Mouse (Mus musculus) hindbrain, embryonic 15.5 days (tissue): ENCODE measurements at regions not wholly inside any gene's neighbourhood (a gene's known extent, or its start where the extent isn't known, plus 50 kb on each side); places are given as distances from the start of the nearest gene placed in this dataset.

Experiments used
- ATAC-seq: fragments of 200-750 bp; cut with Nextera tagmentation; 2 replicates; pipeline ENCODE4 v1.8.0; 2017; ENCODE audit warnings: low read depth, moderate number of reproducible peaks, moderate TSS enrichment; ENCODE audit not compliant: low FRiP score
- H3K27ac ChIP-seq: fragments of 300-500 bp; sonication (generic); replicated peaks from 2 replicates; pipeline ENCODE4 v1.5.1; 2015; ENCODE audit warnings: mild to moderate bottlenecking, inconsistent platforms
- H3K27me3 ChIP-seq: fragments of 300-500 bp; sonication (generic); 2 replicates; pipeline ENCODE4 v1.6.1; 2015; ENCODE audit warnings: control low read depth, inconsistent platforms
- H3K36me3 ChIP-seq: fragments of 300-500 bp; sonication (generic); 2 replicates; pipeline ENCODE4 v1.6.1; 2015; ENCODE audit warnings: control low read depth, inconsistent platforms
- H3K4me1 ChIP-seq: fragments of 300-500 bp; sonication (generic); replicated peaks from 2 replicates; pipeline ENCODE4 v1.6.1; 2015; ENCODE audit warnings: control low read depth, inconsistent platforms
- H3K4me2 ChIP-seq: fragments of 300-500 bp; sonication (generic); 2 replicates; pipeline ENCODE4 v1.6.1; 2015; ENCODE audit warnings: moderate library complexity, mild to moderate bottlenecking, inconsistent platforms
- H3K4me3 ChIP-seq: fragments of 300-500 bp; sonication (generic); 2 replicates; pipeline ENCODE4 v1.5.1; 2015; ENCODE audit warnings: mild to moderate bottlenecking, inconsistent platforms
- H3K9ac ChIP-seq: fragments of 300-500 bp; sonication (generic); 2 replicates; pipeline ENCODE4 v1.6.1; 2015; ENCODE audit warnings: inconsistent platforms
- H3K9me3 ChIP-seq: fragments of 300-500 bp; sonication (generic); 2 replicates; pipeline ENCODE4 v1.6.1; 2016; ENCODE audit warnings: control low read depth, inconsistent platforms
- WGBS: fragments of 180-500 bp; shearing (Covaris S2); methylation state at CpG from one replicate; pipeline ENCODE4 v1.1.7; 2015; 5-methylcytosine and 5-hydroxymethylcytosine counted together

DNA sequence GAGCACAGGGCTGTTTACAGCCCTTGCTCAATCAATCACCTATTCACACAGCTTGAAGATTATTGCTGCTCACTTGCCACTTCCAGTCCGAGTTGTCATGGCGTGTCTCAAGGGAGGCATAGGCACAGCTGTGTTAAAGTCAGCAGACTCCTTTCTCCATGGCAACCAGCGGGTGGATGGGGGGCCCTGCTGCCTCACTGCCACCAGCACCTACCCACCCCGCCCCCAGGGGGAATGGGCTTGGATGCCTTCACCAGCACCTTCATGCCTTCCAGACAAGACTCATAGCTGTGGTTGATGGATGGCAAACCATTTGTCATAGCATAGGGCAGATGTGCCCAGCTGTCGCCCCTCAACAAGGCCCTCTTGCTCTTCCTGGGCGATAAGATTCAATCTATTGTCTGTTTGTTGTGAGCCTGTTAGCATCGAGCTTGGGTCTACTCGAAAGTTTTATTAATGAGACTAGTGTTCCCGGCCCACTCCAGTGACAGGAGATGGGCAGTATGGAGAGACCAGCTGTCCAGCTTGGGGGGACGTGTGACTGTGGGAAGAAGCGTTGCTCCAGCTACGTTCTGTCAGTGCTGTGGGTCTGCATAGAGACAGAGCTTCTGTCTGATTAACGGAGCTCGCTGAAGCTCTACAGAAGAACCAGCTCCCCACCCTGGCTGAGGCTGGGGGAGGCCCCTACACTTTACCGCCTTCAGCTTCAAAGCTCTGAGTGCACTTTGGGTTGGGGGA is 475.7 kb upstream of the Kcnab2 start:
- peak; percentile 65 for ATAC-seq
- H3K36me3 ChIP-seq, result no peaks in the 10 kb centered on the region
- H3K9ac ChIP-seq, result no peak overlapping the region
- H3K4me2 ChIP-seq, result no peak overlapping the region; the same call in 1 of the 2 replicates
- H3K4me1 ChIP-seq, result peaks cover 21% of the 10 kb centered on the region
- 28% methylated on average over 15 of the region's 15 CpGs for WGBS
- peak overlapping the region; percentile 38; the same call in 1 of the 2 replicates for H3K27ac ChIP-seq
- H3K27me3 ChIP-seq, result no peaks in the 10 kb centered on the region
- H3K9me3 ChIP-seq, result no peaks in the 10 kb centered on the region
- H3K4me3 ChIP-seq, result no peak overlapping the region

DNA sequence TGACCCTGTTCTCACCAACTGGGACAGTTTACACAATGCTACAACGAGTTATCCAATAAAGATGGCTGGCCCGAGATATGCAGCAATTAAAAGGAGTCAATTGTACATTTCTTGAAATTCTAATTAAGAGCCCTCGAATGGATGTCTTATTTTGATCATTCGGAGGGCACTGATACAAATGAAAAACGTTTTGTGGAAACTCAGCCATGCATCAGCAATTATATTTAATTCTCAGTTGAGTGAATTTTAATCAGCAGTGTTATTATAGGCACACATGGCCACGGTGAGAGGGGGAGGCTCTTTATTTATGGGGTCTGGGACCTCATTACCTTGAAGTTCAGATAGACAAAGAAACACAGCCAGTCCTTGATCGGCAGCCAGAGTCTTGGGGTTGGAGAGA is 471.3 kb upstream of the Kcnab2 start:
- no peak overlapping the region for H3K9ac ChIP-seq
- no peak overlapping the region for H3K4me3 ChIP-seq
- H3K27me3 ChIP-seq, result no peaks in the 10 kb centered on the region
- no peak overlapping the region for H3K27ac ChIP-seq
- no peak overlapping the region for H3K4me2 ChIP-seq
- ATAC-seq, result no peak
- no peaks in the 10 kb centered on the region for H3K36me3 ChIP-seq
- H3K4me1 ChIP-seq, result peaks cover 16% of the 10 kb centered on the region
- H3K9me3 ChIP-seq, result no peaks in the 10 kb centered on the region
- 52% methylated on average over 7 of the region's 7 CpGs for WGBS

GRCm38 (mm10) chr4:152941159-152941558 is 463.5 kb upstream of the Kcnab2 start:
- Histone ChIP-seq H3K4me2 (no peak overlapping the region), H3K27ac (no peak overlapping the region), H3K9me3 (no peaks in the 10 kb centered on the region), H3K36me3 (no peaks in the 10 kb centered on the region), H3K4me1 (no peaks in the 10 kb centered on the region), H3K4me3 (no peak overlapping the region), H3K9ac (no peak overlapping the region), H3K27me3 (no peaks in the 10 kb centered on the region)
- no peak for ATAC-seq
- 87% methylated on average over 8 of the region's 8 CpGs for WGBS

DNA sequence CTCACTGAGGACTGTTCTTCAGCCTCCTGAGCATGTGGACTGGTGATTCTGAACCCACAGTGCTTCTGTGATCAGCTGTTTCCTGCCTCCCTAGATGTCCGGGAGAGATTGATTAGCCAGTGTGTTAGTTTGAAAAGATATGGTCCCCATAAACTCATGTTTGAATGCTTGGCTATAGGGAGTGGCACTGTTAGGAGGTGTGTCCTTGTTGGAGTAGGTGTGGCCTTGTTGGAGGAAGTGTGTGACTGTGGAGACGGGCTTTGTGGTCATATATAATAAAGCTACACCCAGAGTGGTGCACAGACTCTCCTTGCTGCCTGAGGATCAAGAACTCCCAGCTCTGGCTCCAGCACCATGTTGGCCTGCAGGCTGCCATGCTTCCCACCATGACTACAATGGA is 458.9 kb upstream of the Kcnab2 start:
- Histone ChIP-seq H3K4me1 (no peaks in the 10 kb centered on the region), H3K27ac (no peak overlapping the region), H3K9me3 (no peaks in the 10 kb centered on the region), H3K27me3 (no peaks in the 10 kb centered on the region), H3K9ac (no peak overlapping the region), H3K4me3 (no peak overlapping the region), H3K36me3 (no peaks in the 10 kb centered on the region), H3K4me2 (no peak overlapping the region)
- WGBS, result 89% methylated on average over 2 of the region's 2 CpGs
- no peak for ATAC-seq

DNA sequence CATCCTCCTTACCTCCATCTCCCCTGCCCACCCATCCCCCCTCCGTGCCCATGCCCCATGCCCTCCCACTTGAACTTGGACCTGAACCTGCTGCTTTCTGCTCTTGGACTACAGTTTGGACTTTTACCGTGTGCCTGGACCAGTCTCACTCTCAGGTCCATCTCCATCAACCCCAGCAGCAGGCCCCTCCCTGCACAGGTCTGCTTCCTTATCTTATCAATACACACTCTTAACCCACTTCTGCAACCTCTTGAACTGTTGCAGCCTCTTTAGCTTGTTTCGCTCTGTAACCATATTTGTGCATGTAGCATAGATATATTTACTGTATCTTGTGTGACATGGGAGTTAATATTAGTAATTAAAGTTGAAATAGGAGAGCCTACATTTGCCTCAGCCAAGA is 457.8 kb upstream of the Kcnab2 start:
- H3K9me3 ChIP-seq, result no peaks in the 10 kb centered on the region

DNA sequence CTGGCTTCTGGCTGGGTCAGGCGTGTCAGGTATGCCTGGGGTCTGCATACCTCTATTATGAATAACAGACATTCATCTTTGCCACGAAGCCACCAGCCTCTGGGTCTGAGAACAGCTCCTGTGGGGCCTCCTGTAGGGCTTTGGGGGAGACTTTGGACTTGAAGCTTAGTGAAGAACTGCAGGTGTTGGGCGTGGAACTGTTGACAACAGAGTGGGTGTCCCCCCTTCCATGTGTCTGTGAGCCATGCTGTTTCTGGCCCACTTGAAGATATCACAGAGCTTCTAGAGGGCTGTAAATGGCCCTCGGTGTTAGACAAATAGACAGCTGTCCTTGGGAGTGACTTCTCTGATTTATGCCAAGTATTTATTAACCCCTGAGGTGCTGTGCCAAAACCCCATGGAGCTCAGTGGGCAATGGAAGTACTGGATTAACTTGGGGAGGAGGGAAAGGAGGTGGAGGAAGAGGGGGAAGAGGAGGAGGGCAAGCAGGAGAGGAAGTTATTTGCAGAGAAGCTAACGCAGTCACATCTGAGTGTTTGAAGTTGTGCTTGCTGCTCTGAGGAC is 450.8 kb upstream of the Kcnab2 start:
- Histone ChIP-seq H3K9ac (no peak overlapping the region), H3K4me3 (no peak overlapping the region), H3K9me3 (no peaks in the 10 kb centered on the region), H3K4me1 (no peaks in the 10 kb centered on the region), H3K27ac (no peak overlapping the region), H3K27me3 (no peaks in the 10 kb centered on the region), H3K36me3 (no peaks in the 10 kb centered on the region), H3K4me2 (no peak overlapping the region)
- WGBS, result 69% methylated on average over 5 of the region's 5 CpGs
- ATAC-seq, result no peak

More for the DNA sequence above, 457.8 kb upstream of the Kcnab2 start:
- no peak overlapping the region for H3K4me3 ChIP-seq
- WGBS, result 86% methylated on average over 3 of the region's 3 CpGs
- ATAC-seq, result no peak
- H3K27ac ChIP-seq, result no peak overlapping the region
- H3K27me3 ChIP-seq, result no peaks in the 10 kb centered on the region
- H3K36me3 ChIP-seq, result no peaks in the 10 kb centered on the region
- no peak overlapping the region for H3K4me2 ChIP-seq
- no peak overlapping the region for H3K9ac ChIP-seq
- H3K4me1 ChIP-seq, result no peaks in the 10 kb centered on the region

GRCm38 (mm10) chr4:152920261-152920660 is 442.6 kb upstream of the Kcnab2 start:
- no peaks in the 10 kb centered on the region; the same call in 1 of the 2 replicates for H3K27me3 ChIP-seq
- no peak overlapping the region for H3K4me3 ChIP-seq
- H3K4me2 ChIP-seq, result no peak overlapping the region
- H3K27ac ChIP-seq, result no peak overlapping the region
- H3K9ac ChIP-seq, result no peak overlapping the region
- no peaks in the 10 kb centered on the region for H3K36me3 ChIP-seq
- peaks cover 12% of the 10 kb centered on the region for H3K4me1 ChIP-seq
- no peak for ATAC-seq
- H3K9me3 ChIP-seq, result no peaks in the 10 kb centered on the region
- 72% methylated on average over 3 of the region's 3 CpGs for WGBS

- H3K9me3 ChIP-seq, result no peaks in the 10 kb centered on the region
- H3K27ac ChIP-seq, result no peak overlapping the region
- H3K4me2 ChIP-seq, result no peak overlapping the region
- no peak overlapping the region for H3K4me3 ChIP-seq
- H3K36me3 ChIP-seq, result no peaks in the 10 kb centered on the region
- no peak for ATAC-seq
- WGBS, result 96% methylated on average over 1 of the region's 1 CpGs
- H3K9ac ChIP-seq, result no peak overlapping the region
- H3K4me1 ChIP-seq, result peaks cover 12% of the 10 kb centered on the region
- no peaks in the 10 kb centered on the region; the same call in 1 of the 2 replicates for H3K27me3 ChIP-seq
Observed at GRCm38 (mm10) chr4:152919851-152920250, 442.2 kb upstream of the Kcnab2 start.

DNA sequence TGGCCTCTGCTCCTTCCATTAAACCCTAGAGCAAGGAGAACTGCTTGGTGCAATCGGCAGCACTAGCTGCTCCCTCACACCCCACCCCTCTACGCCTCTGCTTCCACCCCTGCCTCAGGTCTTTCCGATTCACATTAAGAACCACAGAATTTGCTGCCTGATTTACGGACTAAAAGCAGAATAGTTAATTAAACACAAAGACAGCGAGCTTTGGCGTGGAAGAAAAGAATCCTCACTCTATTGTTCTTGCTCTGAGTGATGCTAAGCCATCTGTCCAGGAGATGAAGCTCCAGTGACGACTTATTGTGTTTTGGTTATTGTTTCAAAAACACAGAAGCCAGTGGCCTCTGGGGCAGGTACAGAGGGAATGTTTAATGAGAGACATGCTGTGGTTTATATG is 438.9 kb upstream of the Kcnab2 start:
- Histone ChIP-seq H3K27me3 (no peaks in the 10 kb centered on the region; the same call in 1 of the 2 replicates), H3K9ac (no peak overlapping the region), H3K9me3 (no peaks in the 10 kb centered on the region), H3K4me3 (no peak overlapping the region), H3K27ac (peak overlapping the region; percentile 44), H3K4me2 (peak overlapping the region; percentile 5; the same call in 1 of the 2 replicates), H3K4me1 (peaks cover 12% of the 10 kb centered on the region), H3K36me3 (no peaks in the 10 kb centered on the region)
- no peak for ATAC-seq
- WGBS, result 5% methylated on average over 7 of the region's 7 CpGs

- no peak overlapping the region for H3K27ac ChIP-seq
- ATAC-seq, result no peak
- H3K4me3 ChIP-seq, result no peak overlapping the region
- no peaks in the 10 kb centered on the region for H3K36me3 ChIP-seq
- H3K4me1 ChIP-seq, result peaks cover 12% of the 10 kb centered on the region
- 0 out of 2 replicates have a peak overlapping the region, but pooled peaks have one; percentile 18 for H3K4me2 ChIP-seq
- no peak overlapping the region for H3K9ac ChIP-seq
- H3K9me3 ChIP-seq, result no peaks in the 10 kb centered on the region
- 25% methylated on average over 10 of the region's 10 CpGs for WGBS
- H3K27me3 ChIP-seq, result 0 out of 2 replicates have a peak, but pooled peaks cover 6% of the 10 kb centered on the region
Observed at GRCm38 (mm10) chr4:152913497-152913896, 435.8 kb upstream of the Kcnab2 start.

GRCm38 (mm10) chr4:152912846-152913245 is 435.2 kb upstream of the Kcnab2 start:
- no peak overlapping the region for H3K4me3 ChIP-seq
- no peak overlapping the region for H3K4me2 ChIP-seq
- H3K36me3 ChIP-seq, result no peaks in the 10 kb centered on the region
- no peak overlapping the region for H3K27ac ChIP-seq
- 25% methylated on average over 10 of the region's 10 CpGs for whole genome bisulfite sequencing
- H3K4me1 ChIP-seq, result peaks cover 18% of the 10 kb centered on the region
- no peak overlapping the region for H3K9ac ChIP-seq
- 0 out of 2 replicates have a peak, but pooled peaks cover 6% of the 10 kb centered on the region for H3K27me3 ChIP-seq
- no peak for ATAC-seq
- no peaks in the 10 kb centered on the region for H3K9me3 ChIP-seq

GRCm38 (mm10) chr4:152908235-152908634 is 430.6 kb upstream of the Kcnab2 start:
- WGBS, result 59% methylated on average over 5 of the region's 5 CpGs
- no peaks in the 10 kb centered on the region for H3K36me3 ChIP-seq
- H3K9ac ChIP-seq, result no peak overlapping the region
- H3K4me2 ChIP-seq, result no peak overlapping the region
- peak; percentile 61; the same call in 1 of the 2 replicates for ATAC-seq
- H3K27ac ChIP-seq, result no peak overlapping the region
- 0 out of 2 replicates have a peak, but pooled peaks cover 6% of the 10 kb centered on the region for H3K27me3 ChIP-seq
- H3K4me3 ChIP-seq, result no peak overlapping the region
- H3K4me1 ChIP-seq, result peaks cover 8% of the 10 kb centered on the region
- H3K9me3 ChIP-seq, result no peaks in the 10 kb centered on the region
